Mouse (Mus musculus) erythroblast, adult 5-6 weeks (primary cell): ENCODE results near the gene Ssbp4. TPM values are rescaled to one million over a fixed set of nuclear protein-coding genes. Genes with fewer than 3 reads are reported as not detected.

Experiments used
- ATAC-seq: replicated peaks from 2 replicates; pipeline ENCODE4 v1.8.0; 2016; ENCODE audit warnings: moderate number of reproducible peaks, mild to moderate bottlenecking, moderate TSS enrichment, inconsistent platforms; ENCODE audit not compliant: poor library complexity, low FRiP score, severe bottlenecking
- total RNA-seq, 2 experiments: library from RNA; stranded (forward) in 1 of 2; stranded (reverse) in 1 of 2; fragments of 150-400 nt in 1 of 2; fragments of 200-764, 138-1000 nt in 1 of 2; gene quantifications; 2 replicates each; pipeline versions ENCODE4 v1.2.3 to v1.2.4; 2015 to 2017; ENCODE audit warnings: low replicate concordance in 2 of 2

Ssbp4 gene
- total RNA-seq (2015; ENCODE audit: low replicate concordance) (6.3 and 10.9 TPM in 2 replicates), total RNA-seq (2017; ENCODE audit: low replicate concordance) (6.3 and 13.8 TPM in 2 replicates)

- ATAC-seq: no peak
These were observed at the start of gene Ssbp4 for GRCm38 (mm10) chr8:70608749-70609367. Gene Ssbp4, minus strand, starts transcription at chr8:70608872.

GRCm38 (mm10) chr8:70657739-70658138 lies 49.1 kb upstream of the Ssbp4 start:
- ATAC-seq: no peak

- no peak for ATAC-seq
These were observed 48.5 kb upstream of the Ssbp4 start for GRCm38 (mm10) chr8:70657214-70657613.

- no peak for ATAC-seq
These were observed 47.6 kb upstream of the Ssbp4 start for GRCm38 (mm10) chr8:70656193-70656790.

- no peak for ATAC-seq
These were observed 46.8 kb upstream of the Ssbp4 start for GRCm38 (mm10) chr8:70655469-70655868.

- no peak for ATAC-seq
These were observed 45.4 kb upstream of the Ssbp4 start for GRCm38 (mm10) chr8:70654121-70654520.

GRCm38 (mm10) chr8:70653226-70653625 lies 44.6 kb upstream of the Ssbp4 start:
- no peak for ATAC-seq

GRCm38 (mm10) chr8:70650351-70650750 lies 41.7 kb upstream of the Ssbp4 start:
- ATAC-seq: no peak

GRCm38 (mm10) chr8:70649324-70649723 lies 40.7 kb upstream of the Ssbp4 start:
- ATAC-seq: peak; percentile 24; the same call in 1 of the 2 replicates

GRCm38 (mm10) chr8:70648921-70649320 lies 40.2 kb upstream of the Ssbp4 start:
- no peak for ATAC-seq

- no peak for ATAC-seq
These were observed 39.4 kb upstream of the Ssbp4 start for GRCm38 (mm10) chr8:70648164-70648442.

- ATAC-seq: no peak
These were observed 38.9 kb upstream of the Ssbp4 start for GRCm38 (mm10) chr8:70647343-70648163.

GRCm38 (mm10) chr8:70646775-70647174 lies 38.1 kb upstream of the Ssbp4 start:
- ATAC-seq: no peak

GRCm38 (mm10) chr8:70646369-70646768 lies 37.7 kb upstream of the Ssbp4 start:
- no peak for ATAC-seq

- no peak for ATAC-seq
These were observed 37.0 kb upstream of the Ssbp4 start for GRCm38 (mm10) chr8:70645501-70646224.

- peak; percentile 57; the same call in 1 of the 2 replicates for ATAC-seq
These were observed 35.4 kb upstream of the Ssbp4 start for GRCm38 (mm10) chr8:70644065-70644464.

- no peak for ATAC-seq
These were observed 34.3 kb upstream of the Ssbp4 start for GRCm38 (mm10) chr8:70643019-70643418.

- no peak for ATAC-seq
These were observed 30.1 kb upstream of the Ssbp4 start for GRCm38 (mm10) chr8:70638752-70639151.

- ATAC-seq: no peak
These were observed 28.2 kb upstream of the Ssbp4 start for GRCm38 (mm10) chr8:70636838-70637237.

GRCm38 (mm10) chr8:70635527-70635926 lies 26.9 kb upstream of the Ssbp4 start:
- peak; percentile 54 for ATAC-seq
